Mouse (Mus musculus) cerebellum, adult 2 months (tissue): ENCODE measurements around the gene Txnrd2.

ENCODE experiments used
- CTCF ChIP-seq: fragments of 200-500 bp; IDR thresholded peaks from 2 replicates; pipeline ENCODE4 v1.5.1; 2011; ENCODE audit warnings: low read depth, mild to moderate bottlenecking, control low read depth, low read length, moderate library complexity, borderline replicate concordance; ENCODE audit not compliant: insufficient read depth
- POLR2A ChIP-seq: fragments of 200-500 bp; IDR thresholded peaks from 2 replicates; pipeline ENCODE4 v1.6.1; 2011; ENCODE audit warnings: low read length, control low read depth, borderline replicate concordance; ENCODE audit not compliant: insufficient read depth

DNA sequence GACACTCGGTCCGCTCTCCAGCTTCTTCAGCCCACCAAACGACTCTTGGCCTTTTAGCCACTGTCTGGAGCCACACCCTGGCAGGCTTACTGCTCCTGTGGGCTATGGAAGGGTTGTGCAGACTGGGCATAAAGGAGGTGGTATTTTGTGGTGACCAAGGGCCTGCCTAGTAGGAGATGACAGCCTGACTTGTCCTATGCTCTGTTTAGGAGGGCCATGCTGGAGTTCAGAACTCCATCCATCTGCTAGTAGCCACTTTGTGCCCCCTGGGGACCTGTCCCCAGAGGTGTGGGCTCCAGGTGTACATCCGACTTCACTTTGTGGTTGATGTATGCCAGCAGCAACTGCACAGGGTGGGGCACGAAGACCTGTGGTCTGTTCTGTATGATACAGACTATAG, 32.6 kb upstream of the Txnrd2 start:
- no peak for TF ChIP-seq POLR2A
- no peak for TF ChIP-seq CTCF
